Mouse (Mus musculus) left cerebral cortex, adult 2 months (tissue): ENCODE results near the gene Acrbp. TPM values are rescaled to one million over a fixed set of nuclear protein-coding genes. Genes with fewer than 3 reads are reported as not detected.

Experiments
- DNase-seq, 2 experiments: peaks; one replicate each; pipeline ENCODE4 v3.0.0; 2021 to 2022; ENCODE audit warnings: low spot score in 2 of 2, mixed read lengths in 1 of 2; ENCODE audit errors: extremely low spot score in 1 of 2
- H3K27ac ChIP-seq: fragments of 200-600 bp; 2 replicates; pipeline ENCODE4 v1.8.1; 2022
- H3K4me3 ChIP-seq: fragments of 200-600 bp; 2 replicates; pipeline ENCODE4 v1.8.1; 2022
- CTCF ChIP-seq: fragments of 200-600 bp; IDR thresholded peaks from 2 replicates; pipeline ENCODE4 v1.8.1; 2022; ENCODE audit warnings: antibody characterized with exemption, mild to moderate bottlenecking, moderate library complexity
- intact Hi-C: fragments of 180-260 bp; cut with DNase I; formaldehyde crosslinking; loops from one replicate; pipeline ENCODE4 v1.15.1; 2025
- total RNA-seq, 2 experiments: library from RNA; stranded (reverse); gene quantifications; 2 replicates each; pipeline ENCODE4 v1.2.3; 2021

Gene Acrbp
- total RNA-seq, 2 experiments from 2014 or later = 12.2 to 18.4 TPM

- DNase-seq = peak; percentile 44 to 47
- H3K27ac ChIP-seq = peak overlapping the region; percentile 18; the same call in 1 of the 2 replicates
- TF ChIP-seq CTCF = no peak
- intact Hi-C loops = no loop called here
- H3K4me3 ChIP-seq = no peak overlapping the region
Measured at GRCm38 (mm10) chr6:125071896-125072279, 22.4 kb downstream of the Acrbp start.

- intact Hi-C loops = no loop called here
- no peak for DNase-seq
- no peak overlapping the region for H3K4me3 ChIP-seq
- no peak overlapping the region for H3K27ac ChIP-seq
- no peak for TF ChIP-seq CTCF
Measured at GRCm38 (mm10) chr6:125073825-125074224, 24.3 kb downstream of the Acrbp start.

GRCm38 (mm10) chr6:125081394-125081793 lies 31.9 kb downstream of the Acrbp start:
- intact Hi-C loops = loop anchor here (5.0 kb wide), 2 partner anchors 179 to 224 kb away; partner anchors contain the start of gene P3h3
- peak overlapping the region; percentile 35 for H3K4me3 ChIP-seq
- DNase-seq = no peak
- TF ChIP-seq CTCF = no peak
- H3K27ac ChIP-seq = peak overlapping the region; percentile 24; the same call in 1 of the 2 replicates

GRCm38 (mm10) chr6:125081797-125082560 lies 32.5 kb downstream of the Acrbp start:
- intact Hi-C loops = loop anchor here (5.0 kb wide), 2 partner anchors 180 to 225 kb away; partner anchors contain the start of gene P3h3
- TF ChIP-seq CTCF = peak; percentile 86
- peak; percentile 74 to 80 for DNase-seq
- no peak overlapping the region; the same call in 1 of the 2 replicates for H3K27ac ChIP-seq
- H3K4me3 ChIP-seq = peak overlapping the region; percentile 35

- intact Hi-C loops = loop anchor here (5.0 kb wide), 2 partner anchors 181 to 226 kb away; partner anchors contain the start of gene P3h3
- no peak for TF ChIP-seq CTCF
- no peak overlapping the region for H3K4me3 ChIP-seq
- H3K27ac ChIP-seq = no peak overlapping the region
- DNase-seq = no peak
Measured at GRCm38 (mm10) chr6:125082801-125083386, 33.4 kb downstream of the Acrbp start.

- peak; percentile 87 for TF ChIP-seq CTCF
- DNase-seq = peak; percentile 57 to 70
- Histone ChIP-seq H3K27ac (no peak overlapping the region), H3K4me3 (no peak overlapping the region)
- intact Hi-C loops = loop anchor here (1.0 to 5.0 kb wide), 3 partner anchors 38 to 227 kb away; partner anchors contain the start of gene P3h3
Measured at GRCm38 (mm10) chr6:125084424-125084823, 34.9 kb downstream of the Acrbp start.

GRCm38 (mm10) chr6:125087937-125088336 lies 38.4 kb downstream of the Acrbp start:
- no peak for DNase-seq
- intact Hi-C loops = loop anchor here (5.0 kb wide), 2 partner anchors 156 to 171 kb away; partner anchors contain the start of gene Mlf2
- Histone ChIP-seq H3K4me3 (no peak overlapping the region), H3K27ac (peak overlapping the region; percentile 96; the same call in 1 of the 2 replicates)
- TF ChIP-seq CTCF = no peak

GRCm38 (mm10) chr6:125088561-125089321 lies 39.3 kb downstream of the Acrbp start:
- Histone ChIP-seq H3K4me3 (no peak overlapping the region), H3K27ac (peak overlapping the region; percentile 96)
- intact Hi-C loops = loop anchor here (5.0 kb wide), 2 partner anchors 156 to 171 kb away; partner anchors contain the start of gene Mlf2
- TF ChIP-seq CTCF = no peak; the same call in none of the 2 replicates
- peak; percentile 61 to 71 for DNase-seq

GRCm38 (mm10) chr6:125089521-125090321 lies 40.2 kb downstream of the Acrbp start:
- peak overlapping the region; percentile 30 for H3K4me3 ChIP-seq
- DNase-seq = peak; percentile 83 to 88
- peak overlapping the region; percentile 98 for H3K27ac ChIP-seq
- intact Hi-C loops = loop anchor here (5.0 kb wide), 2 partner anchors 157 to 172 kb away; partner anchors contain the start of gene Mlf2
- no peak for TF ChIP-seq CTCF

GRCm38 (mm10) chr6:125090341-125091085 lies 41.0 kb downstream of the Acrbp start:
- DNase-seq = no peak
- TF ChIP-seq CTCF = no peak
- H3K4me3 ChIP-seq = no peak overlapping the region
- intact Hi-C loops = no loop called here
- H3K27ac ChIP-seq = peak overlapping the region; percentile 98
